In genomic region chr9:32936462-32936861, GRCm38 (mm10) we compare ENCODE assay signal across 26 mouse cellular contexts.
DNase-seq lines count a peak whose midpoint lies in the region; ATAC-seq lines count a peak whose summit lies in the region.
"Had no signal": no experiment of that assay in that cellular context is flagged by ENCODE, and none has a peak within 500 bp of the region (broad histone marks: within the 10 kb centered on the region; RNA-seq: fewer than 3 reads in every experiment).

No protein-coding gene starts in this region.

- peaks cover 38% of the 10 kb centered on the region for H3K27me3 ChIP-seq in hindbrain, embryonic 10.5 days (ENCODE audit: insufficient read depth, poor library complexity, severe bottlenecking)
- peaks cover 11% of the 10 kb centered on the region for H3K27me3 ChIP-seq in hindbrain, embryonic 12.5 days
- 0 out of 2 replicates have a peak, but pooled peaks cover 16% of the 10 kb centered on the region for H3K27me3 ChIP-seq in neural tube, embryonic 15.5 days (replicated peaks)
- no peaks in the 10 kb centered on the region for H3K27me3 ChIP-seq in limb, embryonic 11.5 days (ENCODE audit: control insufficient read depth, insufficient read depth, low read length)
- H3K27me3 ChIP-seq: intestine, embryonic 15.5 days; limb, embryonic 12.5 days; liver, embryonic 12.5 days had no signal

- no peak overlapping the region for H3K4me2 ChIP-seq in hindbrain, embryonic 12.5 days (replicated peaks)
- no peak overlapping the region for H3K4me2 ChIP-seq in neural tube, embryonic 15.5 days
- H3K4me2 ChIP-seq in limb, embryonic 11.5 days (ENCODE audit: low read depth, severe bottlenecking) = no peak overlapping the region
- H3K4me2 ChIP-seq: hindbrain, embryonic 13.5 days; intestine, embryonic 15.5 days; limb, embryonic 12.5 days; liver, embryonic 12.5 days had no signal

- no peak overlapping the region for H3K27ac ChIP-seq in hindbrain, embryonic 10.5 days
- no peak overlapping the region for H3K27ac ChIP-seq in hindbrain, embryonic 12.5 days
- H3K27ac ChIP-seq in neural tube, embryonic 15.5 days (replicated peaks) = no peak overlapping the region
- no peak overlapping the region for H3K27ac ChIP-seq in limb, embryonic 11.5 days (replicated peaks; ENCODE audit: low read depth, low read length)
- H3K27ac ChIP-seq: forebrain, embryonic 10.5 days; heart, embryonic 10.5 days; hindbrain, embryonic 13.5 days; intestine, embryonic 15.5 days; left cerebral cortex, adult 2 months; limb, embryonic 12.5 days; liver, embryonic 12.5 days; midbrain, embryonic 10.5 days had no signal

- H3K9me3 ChIP-seq in hindbrain, embryonic 10.5 days = no peaks in the 10 kb centered on the region
- no peaks in the 10 kb centered on the region for H3K9me3 ChIP-seq in hindbrain, embryonic 12.5 days (replicated peaks)
- no peaks in the 10 kb centered on the region for H3K9me3 ChIP-seq in neural tube, embryonic 15.5 days (replicated peaks)
- no peaks in the 10 kb centered on the region for H3K9me3 ChIP-seq in limb, embryonic 11.5 days (ENCODE audit: control insufficient read depth, low read length)
- H3K9me3 ChIP-seq: forebrain, embryonic 10.5 days; G1E; heart, embryonic 10.5 days; hindbrain, embryonic 13.5 days; intestine, embryonic 15.5 days; limb, embryonic 12.5 days; liver, embryonic 12.5 days; midbrain, embryonic 10.5 days had no signal

- WGBS in hindbrain, embryonic 10.5 days = 33% methylated on average over 9 of the region's 9 CpGs
- WGBS in hindbrain, embryonic 12.5 days = 34% methylated on average over 9 of the region's 9 CpGs
- WGBS in neural tube, embryonic 15.5 days = 62% methylated on average over 9 of the region's 9 CpGs
- 44% methylated on average over 9 of the region's 9 CpGs for WGBS in limb, embryonic 11.5 days

- peak; percentile 48 for DNase-seq in hindbrain, embryonic 10.5 days (ENCODE audit: low spot score)
- peak; percentile 58 for DNase-seq in neural tube, embryonic 10.5 days (ENCODE audit: extremely low spot score, low spot score)
- peak; percentile 29 for DNase-seq in embryo, embryonic 11.5 days (ENCODE audit: low read depth, low spot score)
- DNase-seq in limb, embryonic 11.5 days (ENCODE audit: low spot score) = peak; percentile 70
- DNase-seq in left cerebral cortex, postnatal 14 days (ENCODE audit: low spot score in 2 of 2) = no peak
- no peak for DNase-seq in testis, postnatal 14 days (ENCODE audit: low spot score)
- DNase-seq: adrenal gland, postnatal 14 days; cerebellum, adult 11-12 months; cerebellum, postnatal 14 days; gastrocnemius, postnatal 25 days; kidney, postnatal 36 days; layer of hippocampus, adult 9-11 months; lung, adult 2 months; lung, postnatal 36 days had no signal

- no peak for ATAC-seq in hindbrain, embryonic 12.5 days (ENCODE audit: low FRiP score)
- ATAC-seq in neural tube, embryonic 15.5 days (ENCODE audit: low FRiP score) = no peak
- peak; percentile 45; the same call in 1 of the 2 replicates for ATAC-seq in limb, embryonic 11.5 days (ENCODE audit: insufficient number of reproducible peaks, low FRiP score, low TSS enrichment, low read depth)
- ATAC-seq: activated CD4-positive, CD25-positive, alpha-beta regulatory T cell, adult 4 months; intestine, embryonic 15.5 days; liver, embryonic 12.5 days had no signal

- H3K4me1 ChIP-seq in hindbrain, embryonic 10.5 days (replicated peaks) = peaks cover 21% of the 10 kb centered on the region
- H3K4me1 ChIP-seq in hindbrain, embryonic 12.5 days = peaks cover 13% of the 10 kb centered on the region
- H3K4me1 ChIP-seq in neural tube, embryonic 15.5 days = peaks cover 13% of the 10 kb centered on the region
- peaks cover 12% of the 10 kb centered on the region for H3K4me1 ChIP-seq in limb, embryonic 11.5 days (ENCODE audit: control insufficient read depth, insufficient read depth, low read length)

- H3K4me3 ChIP-seq in hindbrain, embryonic 10.5 days = no peak overlapping the region
- no peak overlapping the region for H3K4me3 ChIP-seq in hindbrain, embryonic 12.5 days
- H3K4me3 ChIP-seq in neural tube, embryonic 15.5 days (replicated peaks) = no peak overlapping the region
- no peak overlapping the region for H3K4me3 ChIP-seq in limb, embryonic 11.5 days (ENCODE audit: low read depth, low read length)
- H3K4me3 ChIP-seq: forebrain, embryonic 10.5 days; heart, embryonic 10.5 days; hindbrain, embryonic 13.5 days; intestine, embryonic 15.5 days; left cerebral cortex, adult 2 months; limb, embryonic 12.5 days; liver, embryonic 12.5 days; midbrain, embryonic 10.5 days had no signal

- intact Hi-C loops in left cerebral cortex, postnatal 14 days (cut with DNase I) = no loop called here

- no peaks in the 10 kb centered on the region for H3K36me3 ChIP-seq in hindbrain, embryonic 10.5 days
- no peaks in the 10 kb centered on the region for H3K36me3 ChIP-seq in hindbrain, embryonic 12.5 days
- no peaks in the 10 kb centered on the region for H3K36me3 ChIP-seq in neural tube, embryonic 15.5 days
- no peaks in the 10 kb centered on the region for H3K36me3 ChIP-seq in limb, embryonic 11.5 days (ENCODE audit: control insufficient read depth, insufficient read depth, low read length)
- H3K36me3 ChIP-seq: forebrain, embryonic 10.5 days; G1E; heart, embryonic 10.5 days; hindbrain, embryonic 13.5 days; intestine, embryonic 15.5 days; limb, embryonic 12.5 days; liver, embryonic 12.5 days; midbrain, embryonic 10.5 days had no signal

- H3K9ac ChIP-seq in hindbrain, embryonic 12.5 days = no peak overlapping the region
- no peak overlapping the region for H3K9ac ChIP-seq in neural tube, embryonic 15.5 days (replicated peaks)
- H3K9ac ChIP-seq in limb, embryonic 11.5 days (ENCODE audit: low read length) = no peak overlapping the region
- H3K9ac ChIP-seq: hindbrain, embryonic 13.5 days; intestine, embryonic 15.5 days; limb, embryonic 12.5 days; liver, embryonic 12.5 days had no signal

Comparison
In these comparisons a context has a peak if more than half of its experiments do, and no peak if none do; other contexts are left out.
1. DNase-seq: peak in hindbrain, embryonic 10.5 days (single experiment), neural tube, embryonic 10.5 days (single experiment), embryo, embryonic 11.5 days (single experiment) and limb, embryonic 11.5 days (single experiment); none in left cerebral cortex, postnatal 14 days (0 of 2) and testis, postnatal 14 days (single experiment).